Mouse (Mus musculus) G1E (cell line): ENCODE measurements around the gene Tdrd9. TPM values are rescaled to one million over a fixed set of nuclear protein-coding genes. Genes with fewer than 3 reads are reported as not detected.
A peak's percentile ranks its signal among the peaks of the same experiment; 100 is the strongest.

ENCODE experiments used
- ATAC-seq: 2 replicates; pipeline ENCODE4 v1.8.0; 2016; ENCODE audit warnings: mild to moderate bottlenecking; ENCODE audit not compliant: insufficient number of reproducible peaks, poor library complexity, low FRiP score, severe bottlenecking; ENCODE audit errors: extremely low read depth
- DNase-seq: peaks from one replicate; pipeline ENCODE4 v3.0.0; 2012; ENCODE audit warnings: low spot score
- H3K27me3 ChIP-seq: 2 replicates; pipeline ENCODE4 v1.6.1; 2012; ENCODE audit warnings: mild to moderate bottlenecking, low read length, inconsistent platforms; ENCODE audit not compliant: insufficient read depth
- H3K36me3 ChIP-seq: replicated peaks from 2 replicates; pipeline ENCODE3; 2012; ENCODE audit warnings: mild to moderate bottlenecking, inconsistent platforms
- H3K4me1 ChIP-seq: 2 replicates; pipeline ENCODE4 v1.6.1; 2012; ENCODE audit warnings: low read depth, low read length, inconsistent platforms, mixed read lengths; ENCODE audit not compliant: insufficient read depth
- H3K4me3 ChIP-seq: 2 replicates; pipeline ENCODE4 v1.5.1; 2012; ENCODE audit warnings: low read depth, mild to moderate bottlenecking, inconsistent platforms, low read length, moderate library complexity, mixed read lengths
- H3K9me3 ChIP-seq: replicated peaks from 2 replicates; pipeline ENCODE4 v1.6.1; 2012; ENCODE audit warnings: inconsistent platforms
- CTCF ChIP-seq: IDR thresholded peaks from 2 replicates; pipeline ENCODE4 v1.5.1; 2012; ENCODE audit warnings: low read depth, low read length, inconsistent platforms, mixed read lengths
- GATA1 ChIP-seq: IDR thresholded peaks from 2 replicates; pipeline ENCODE4 v1.6.1; 2012; ENCODE audit warnings: borderline replicate concordance, low read length, inconsistent platforms, mixed read lengths
- GATA2 ChIP-seq: IDR thresholded peaks from 2 replicates; pipeline ENCODE4 v1.6.1; 2012; ENCODE audit warnings: low read depth, low read length, inconsistent platforms, borderline replicate concordance
- POLR2AphosphoS5 ChIP-seq: IDR thresholded peaks from 2 replicates; pipeline ENCODE4 v1.6.1; 2012; ENCODE audit warnings: low read depth, low read length, inconsistent platforms; ENCODE audit not compliant: insufficient replicate concordance
- TAL1 ChIP-seq: conservative IDR thresholded peaks from 2 replicates; pipeline ENCODE4 v1.6.1; 2012; ENCODE audit warnings: low read depth, low read length, inconsistent platforms, mixed read lengths
- polyA plus RNA-seq: library from polyadenylated mRNA; stranded (reverse); fragments of >175 nt; gene quantifications from 2 replicates; pipeline ENCODE4 v1.2.3, GENCODE M21; 2012
- total RNA-seq, 2 experiments: library from RNA; stranded (forward) in 1 of 2; stranded (reverse) in 1 of 2; fragments of 200-1000 nt in 1 of 2; fragments of >200 nt in 1 of 2; fragmentation: Nextera tagmentation in 1 of 2; gene quantifications; 2 replicates each; pipeline ENCODE4 v1.2.3; 2014 to 2017

Tdrd9 gene
- total and polyA plus RNA-seq, 3 experiments, result 0.76 TPM; not detected in 2

- H3K4me1 ChIP-seq, result no peaks in the 10 kb centered on the region
- ATAC-seq, result no peak
Observed at GRCm38 (mm10) chr12:111992626-111993025, 21.3 kb downstream of the Tdrd9 start.

GRCm38 (mm10) chr12:111995161-111995560 is 23.8 kb downstream of the Tdrd9 start:
- no peak for ATAC-seq
- Histone ChIP-seq H3K27me3 (peaks cover 73% of the 10 kb centered on the region), H3K4me3 (no peak overlapping the region), H3K4me1 (no peaks in the 10 kb centered on the region), H3K9me3 (peaks cover 9% of the 10 kb centered on the region), H3K36me3 (no peaks in the 10 kb centered on the region)
- TF ChIP-seq GATA1, result no peak
- no peak for TF ChIP-seq CTCF
- TF ChIP-seq GATA2, result 0 out of 2 replicates have a peak, but pooled peaks have one; percentile 14
- TF ChIP-seq POLR2AphosphoS5, result no peak
- no peak for TF ChIP-seq TAL1
- DNase-seq, result no peak

More at GRCm38 (mm10) chr12:111992626-111993025, 21.3 kb downstream of the Tdrd9 start:
- H3K27me3 ChIP-seq, result peaks cover 66% of the 10 kb centered on the region
- H3K9me3 ChIP-seq, result peaks cover 9% of the 10 kb centered on the region
- no peak for TF ChIP-seq GATA2
- TF ChIP-seq POLR2AphosphoS5, result no peak
- no peak for TF ChIP-seq TAL1
- no peaks in the 10 kb centered on the region for H3K36me3 ChIP-seq
- no peak overlapping the region for H3K4me3 ChIP-seq
- no peak for DNase-seq

GRCm38 (mm10) chr12:111999735-112000134 is 28.4 kb downstream of the Tdrd9 start:
- peaks cover 9% of the 10 kb centered on the region for H3K9me3 ChIP-seq
- H3K4me3 ChIP-seq, result no peak overlapping the region
- DNase-seq, result no peak
- no peaks in the 10 kb centered on the region for H3K36me3 ChIP-seq
- no peaks in the 10 kb centered on the region; the same call in 1 of the 2 replicates for H3K4me1 ChIP-seq
- peaks cover 58% of the 10 kb centered on the region for H3K27me3 ChIP-seq
- no peak for ATAC-seq
- TF ChIP-seq GATA1 (no peak), TAL1 (no peak), GATA2 (no peak), CTCF (no peak), POLR2AphosphoS5 (no peak)

- TF ChIP-seq POLR2AphosphoS5 (no peak), CTCF (peak; percentile 94)
- DNase-seq (peak; percentile 31), ATAC-seq (no peak)
- Histone ChIP-seq H3K27me3 (peaks cover 53% of the 10 kb centered on the region), H3K4me3 (no peak overlapping the region), H3K9me3 (no peaks in the 10 kb centered on the region), H3K36me3 (no peaks in the 10 kb centered on the region), H3K4me1 (no peaks in the 10 kb centered on the region; the same call in 1 of the 2 replicates)
Observed at GRCm38 (mm10) chr12:112001223-112001622, 29.9 kb downstream of the Tdrd9 start.

- peaks cover 3% of the 10 kb centered on the region for H3K27me3 ChIP-seq
- DNase-seq, result no peak
- TF ChIP-seq GATA1 (no peak), CTCF (no peak), TAL1 (no peak), POLR2AphosphoS5 (no peak), GATA2 (no peak)
- no peak for ATAC-seq
- no peaks in the 10 kb centered on the region; the same call in 1 of the 2 replicates for H3K4me1 ChIP-seq
- H3K4me3 ChIP-seq, result no peak overlapping the region
- peaks cover 6% of the 10 kb centered on the region for H3K9me3 ChIP-seq
- H3K36me3 ChIP-seq, result no peaks in the 10 kb centered on the region
Observed at GRCm38 (mm10) chr12:112012511-112013270, 41.3 kb downstream of the Tdrd9 start.

GRCm38 (mm10) chr12:112013271-112013801 is 42.0 kb downstream of the Tdrd9 start:
- H3K4me1 ChIP-seq, result no peaks in the 10 kb centered on the region; the same call in 1 of the 2 replicates
- H3K27me3 ChIP-seq, result peaks cover 2% of the 10 kb centered on the region
- H3K4me3 ChIP-seq, result no peak overlapping the region
- DNase-seq, result no peak
- TF ChIP-seq GATA2 (no peak), CTCF (no peak), GATA1 (no peak), TAL1 (no peak), POLR2AphosphoS5 (no peak)
- H3K9me3 ChIP-seq, result peaks cover 7% of the 10 kb centered on the region
- ATAC-seq, result no peak
- no peaks in the 10 kb centered on the region for H3K36me3 ChIP-seq
